Mouse (Mus musculus) liver, embryonic 14.5 days (tissue): ENCODE data around the gene Adck2.

Experiments
- CTCF ChIP-seq: IDR thresholded peaks from 2 replicates; pipeline ENCODE4 v1.5.1; 2016; ENCODE audit warnings: antibody characterized with exemption, low read depth, control low read depth
- EP300 ChIP-seq: IDR thresholded peaks from 2 replicates; pipeline ENCODE4 v1.6.1; 2016; ENCODE audit warnings: antibody characterized with exemption, low read depth

- TF ChIP-seq CTCF: no peak
- TF ChIP-seq EP300: no peak
These were observed 30.9 kb downstream of the Adck2 start for GRCm38 (mm10) chr6:39604565-39604964.
